In the genomic region with DNA sequence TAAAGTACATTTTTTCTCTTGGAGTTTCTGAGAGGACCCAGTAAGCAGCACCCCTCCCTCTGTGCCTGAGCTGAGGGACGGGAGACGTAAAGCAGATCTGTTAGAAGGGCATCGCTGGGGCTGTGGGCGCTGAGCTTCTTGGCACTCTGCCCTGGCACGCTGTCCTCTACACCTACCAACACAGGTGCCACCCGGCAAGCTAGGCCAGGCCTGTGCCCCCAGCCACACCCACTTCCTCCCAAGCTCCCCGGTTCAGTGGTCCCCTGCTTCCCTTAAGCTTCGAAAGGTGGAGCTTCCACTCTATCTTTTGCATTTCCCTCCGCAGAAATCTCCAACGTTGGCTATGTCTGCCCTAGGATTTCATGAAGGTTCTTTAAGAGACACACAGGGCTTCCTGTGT, we compare ENCODE assay signal across 19 mouse cellular contexts.
"Had no signal": no experiment of that assay in that cellular context is flagged by ENCODE, and none has a peak within 500 bp of the region (broad histone marks: within the 10 kb centered on the region; RNA-seq: fewer than 3 reads in every experiment).

No protein-coding gene starts in this region.

- ATAC-seq: liver, postnatal 0 days; lung, postnatal 0 days; midbrain, embryonic 16.5 days had no signal

- H3K9me3 ChIP-seq: liver, embryonic 13.5 days; liver, embryonic 15.5 days; lung, embryonic 15.5 days; megakaryocyte, embryonic 14.5 days; neural tube, embryonic 13.5 days; neural tube, embryonic 15.5 days had no signal

- H3K27me3 ChIP-seq: liver, embryonic 13.5 days; liver, embryonic 15.5 days; lung, embryonic 15.5 days; megakaryocyte, embryonic 14.5 days; neural tube, embryonic 13.5 days; neural tube, embryonic 15.5 days had no signal

- DNase-seq: liver, embryonic 13.5 days; liver, postnatal 0 days; lung, adult 2 months; midbrain, embryonic 14.5 days; retina, postnatal 1 day; right cerebral cortex, adult 18-20 months; thymus, adult 18-20 months; thymus, postnatal 14 days; thymus, postnatal 36 days had no signal

- H3K4me2 ChIP-seq: liver, embryonic 13.5 days; liver, embryonic 15.5 days; lung, embryonic 15.5 days; midbrain, embryonic 11.5 days; neural tube, embryonic 13.5 days; neural tube, embryonic 15.5 days had no signal

- H3K27ac ChIP-seq: liver, embryonic 13.5 days; liver, embryonic 15.5 days; lung, embryonic 15.5 days; macrophage; neural tube, embryonic 13.5 days; neural tube, embryonic 15.5 days had no signal

- H3K9ac ChIP-seq: liver, embryonic 13.5 days; liver, embryonic 15.5 days; liver, postnatal 0 days; lung, embryonic 15.5 days; neural tube, embryonic 13.5 days; neural tube, embryonic 15.5 days had no signal

- H3K4me3 ChIP-seq: liver, embryonic 13.5 days; liver, embryonic 15.5 days; lung, embryonic 15.5 days; megakaryocyte, embryonic 14.5 days; myocyte; neural tube, embryonic 13.5 days; neural tube, embryonic 15.5 days had no signal
